Mouse (Mus musculus): ENCODE results near the gene 6820408C15Rik. TPM values are rescaled to one million over a fixed set of nuclear protein-coding genes. Genes with fewer than 3 reads are reported as not detected.

The 6820408C15Rik gene
- polyA plus RNA-seq, 1 experiment from 2014 or later, result 0.49 TPM

DNA sequence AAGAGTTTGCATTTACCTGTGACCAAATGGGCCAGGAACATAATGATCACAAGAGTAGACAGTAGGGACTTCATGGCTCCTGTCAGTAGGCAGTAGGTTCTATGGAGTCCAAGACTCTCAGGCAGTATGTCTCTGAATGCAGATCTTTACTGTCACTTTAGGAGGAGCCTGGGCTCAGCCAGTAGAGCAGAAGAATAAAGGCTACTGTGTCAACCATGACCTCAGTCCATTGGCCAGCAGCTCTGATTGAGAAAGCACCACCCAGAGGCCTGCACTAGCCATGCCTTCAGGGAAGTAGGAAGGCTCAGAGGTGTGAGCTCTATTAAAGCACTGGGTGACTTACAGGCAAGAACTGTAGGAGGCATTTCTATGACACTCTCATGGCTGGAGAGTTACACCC is 74.7 kb downstream of the 6820408C15Rik start, which contains the start of gene Defb22:
TSS of gene Defb22 (minus strand) at position 101 of the 400 bp plus-strand sequence.
- no peaks in the 10 kb centered on the region for H3K36me3 ChIP-seq
- H3K4me3 ChIP-seq (replicated peaks), result no peak within 1 kb of the TSS
- H3K27ac ChIP-seq, result no peak within 1 kb of the TSS
- no peak within 1 kb of the TSS for H3K9ac ChIP-seq
- H3K4me2 ChIP-seq (replicated peaks), result no peak within 1 kb of the TSS
- no peak for ATAC-seq
- no peaks in the 10 kb centered on the region for H3K9me3 ChIP-seq
- no peaks in the 10 kb centered on the region for H3K4me1 ChIP-seq (replicated peaks)
- H3K27me3 ChIP-seq (replicated peaks), result no peaks in the 10 kb centered on the region

GRCm38 (mm10) chr2:152493151-152493550 is 77.8 kb downstream of the 6820408C15Rik start:
- Histone ChIP-seq H3K9me3 (no peaks in the 10 kb centered on the region), H3K27me3 (replicated peaks) (no peaks in the 10 kb centered on the region), H3K4me1 (replicated peaks) (no peaks in the 10 kb centered on the region), H3K4me2 (replicated peaks) (no peak overlapping the region), H3K27ac (no peak overlapping the region), H3K36me3 (no peaks in the 10 kb centered on the region), H3K4me3 (replicated peaks) (no peak overlapping the region), H3K9ac (no peak overlapping the region)
- WGBS, result 75% methylated on average over 6 of the region's 6 CpGs
- no peak for ATAC-seq

Other genes starting within 250 kb of the 6820408C15Rik start
- gene Csnk2a1, start 188.7 kb upstream of the 6820408C15Rik start, polyA plus RNA-seq (2015; fragmentation: Nextera tagmentation; extraction: Ambion mirVana), result 79.3 and 92.3 TPM in 2 replicates
- 34.8 and 37.4 TPM in 2 replicates for gene Tbc1d20, start 121.8 kb upstream of the 6820408C15Rik start, polyA plus RNA-seq (2015; fragmentation: Nextera tagmentation; extraction: Ambion mirVana)
- 75.2 and 82.2 TPM in 2 replicates for gene Rbck1, start 82.9 kb upstream of the 6820408C15Rik start, polyA plus RNA-seq (2015; fragmentation: Nextera tagmentation; extraction: Ambion mirVana)
- gene Trib3, start 71.6 kb upstream of the 6820408C15Rik start, polyA plus RNA-seq (2015; fragmentation: Nextera tagmentation; extraction: Ambion mirVana), result 4.3 and 4.9 TPM in 2 replicates
- 1.8 and 2.1 TPM in 2 replicates for gene Nrsn2, start 38.9 kb upstream of the 6820408C15Rik start, polyA plus RNA-seq (2015; fragmentation: Nextera tagmentation; extraction: Ambion mirVana)
- 5.4 and 5.9 TPM in 2 replicates for gene Sox12, start 17.5 kb upstream of the 6820408C15Rik start, polyA plus RNA-seq (2015; fragmentation: Nextera tagmentation; extraction: Ambion mirVana)
- 34.4 and 40.8 TPM in 2 replicates for gene Zcchc3, start 560 bp upstream of the 6820408C15Rik start, polyA plus RNA-seq (2015; fragmentation: Nextera tagmentation; extraction: Ambion mirVana)
- not detected in 2 replicates for gene Defb23, start 49.0 kb downstream of the 6820408C15Rik start, polyA plus RNA-seq (2015; fragmentation: Nextera tagmentation; extraction: Ambion mirVana)
- not detected in 2 replicates for gene Defb20, start 61.5 kb downstream of the 6820408C15Rik start, polyA plus RNA-seq (2015; fragmentation: Nextera tagmentation; extraction: Ambion mirVana)
- not detected in 2 replicates for gene Defb22, start 74.6 kb downstream of the 6820408C15Rik start, polyA plus RNA-seq (2015; fragmentation: Nextera tagmentation; extraction: Ambion mirVana)
- not detected in 2 replicates for gene Defb26, start 96.1 kb downstream of the 6820408C15Rik start, polyA plus RNA-seq (2015; fragmentation: Nextera tagmentation; extraction: Ambion mirVana)
- gene Defb28, start 102.7 kb downstream of the 6820408C15Rik start, polyA plus RNA-seq (2015; fragmentation: Nextera tagmentation; extraction: Ambion mirVana), result not detected in 2 replicates
- not detected in 2 replicates for gene Defb29, start 124.5 kb downstream of the 6820408C15Rik start, polyA plus RNA-seq (2015; fragmentation: Nextera tagmentation; extraction: Ambion mirVana)
- not detected in 2 replicates for gene Gm17416, start 153.8 kb downstream of the 6820408C15Rik start, polyA plus RNA-seq (2015; fragmentation: Nextera tagmentation; extraction: Ambion mirVana)
- gene Defb21, start 157.2 kb downstream of the 6820408C15Rik start, polyA plus RNA-seq (2015; fragmentation: Nextera tagmentation; extraction: Ambion mirVana), result not detected in 2 replicates
- not detected in 2 replicates for gene Defb19, start 164.7 kb downstream of the 6820408C15Rik start, polyA plus RNA-seq (2015; fragmentation: Nextera tagmentation; extraction: Ambion mirVana)
- not detected in 2 replicates for gene Defb45, start 183.8 kb downstream of the 6820408C15Rik start, polyA plus RNA-seq (2015; fragmentation: Nextera tagmentation; extraction: Ambion mirVana)
- gene Defb36, start 188.7 kb downstream of the 6820408C15Rik start, polyA plus RNA-seq (2015; fragmentation: Nextera tagmentation; extraction: Ambion mirVana), result not detected in 2 replicates
- gene Defb25, start 207.5 kb downstream of the 6820408C15Rik start, polyA plus RNA-seq (2015; fragmentation: Nextera tagmentation; extraction: Ambion mirVana), result 0.67 and 2.3 TPM in 2 replicates
- 10.0 and 10.3 TPM in 2 replicates for gene Rem1, start 211.4 kb downstream of the 6820408C15Rik start, polyA plus RNA-seq (2015; fragmentation: Nextera tagmentation; extraction: Ambion mirVana)

Measured in intestine, embryonic 15.5 days (tissue).